Mouse (Mus musculus): ENCODE results near the gene Fut2. TPM values are rescaled to one million over a fixed set of nuclear protein-coding genes. Genes with fewer than 3 reads are reported as not detected.

Gene Fut2
- polyA plus RNA-seq, 1 experiment from 2014 or later, result 0.77 TPM

- Histone ChIP-seq H3K27me3 (replicated peaks) (no peaks in the 10 kb centered on the region; the same call in 1 of the 2 replicates), H3K9ac (peak overlapping the region; percentile 74), H3K9me3 (replicated peaks) (no peaks in the 10 kb centered on the region), H3K4me1 (replicated peaks) (peaks cover 53% of the 10 kb centered on the region), H3K36me3 (peaks cover 3% of the 10 kb centered on the region; the same call in 1 of the 2 replicates), H3K27ac (ENCODE audit: poor library complexity, severe bottlenecking) (peak overlapping the region; percentile 57; the same call in 1 of the 2 replicates), H3K4me3 (peak overlapping the region; percentile 49), H3K4me2 (peak overlapping the region; percentile 80)
- WGBS, result 9% methylated on average over 28 of the region's 28 CpGs
- peak; percentile 90 for ATAC-seq (ENCODE audit: insufficient number of reproducible peaks, low FRiP score)
Measured at GRCm38 (mm10) chr7:45643441-45644178, 22.6 kb downstream of the Fut2 start.

GRCm38 (mm10) chr7:45642503-45643255 lies 23.5 kb downstream of the Fut2 start:
- Histone ChIP-seq H3K4me3 (peak overlapping the region; percentile 49), H3K9me3 (replicated peaks) (no peaks in the 10 kb centered on the region), H3K4me1 (replicated peaks) (peaks cover 63% of the 10 kb centered on the region), H3K9ac (peak overlapping the region; percentile 74), H3K36me3 (peaks cover 5% of the 10 kb centered on the region), H3K27me3 (replicated peaks) (no peaks in the 10 kb centered on the region; the same call in 1 of the 2 replicates), H3K4me2 (peak overlapping the region; percentile 80), H3K27ac (ENCODE audit: poor library complexity, severe bottlenecking) (peak overlapping the region; percentile 45; the same call in 1 of the 2 replicates)
- 47% methylated on average over 16 of the region's 16 CpGs for WGBS
- no peak for ATAC-seq (ENCODE audit: insufficient number of reproducible peaks, low FRiP score)

GRCm38 (mm10) chr7:45642083-45642482 lies 24.1 kb downstream of the Fut2 start:
- peaks cover 64% of the 10 kb centered on the region for H3K4me1 ChIP-seq (replicated peaks)
- 64% methylated on average over 5 of the region's 5 CpGs for WGBS
- no peak overlapping the region for H3K4me3 ChIP-seq
- peak overlapping the region; percentile 74; the same call in 1 of the 2 replicates for H3K9ac ChIP-seq
- no peaks in the 10 kb centered on the region for H3K9me3 ChIP-seq (replicated peaks)
- no peak overlapping the region for H3K27ac ChIP-seq (ENCODE audit: poor library complexity, severe bottlenecking)
- peaks cover 10% of the 10 kb centered on the region for H3K36me3 ChIP-seq
- ATAC-seq (ENCODE audit: insufficient number of reproducible peaks, low FRiP score), result no peak
- H3K4me2 ChIP-seq, result peak overlapping the region; percentile 80
- H3K27me3 ChIP-seq (replicated peaks), result no peaks in the 10 kb centered on the region; the same call in 1 of the 2 replicates

GRCm38 (mm10) chr7:45641391-45642040 lies 24.7 kb downstream of the Fut2 start:
- Histone ChIP-seq H3K36me3 (peaks cover 16% of the 10 kb centered on the region), H3K9ac (peak overlapping the region; percentile 60), H3K27me3 (replicated peaks) (no peaks in the 10 kb centered on the region; the same call in 1 of the 2 replicates), H3K9me3 (replicated peaks) (no peaks in the 10 kb centered on the region), H3K4me2 (peak overlapping the region; percentile 80), H3K4me1 (replicated peaks) (peaks cover 65% of the 10 kb centered on the region), H3K27ac (ENCODE audit: poor library complexity, severe bottlenecking) (peak overlapping the region; percentile 24; the same call in 1 of the 2 replicates), H3K4me3 (no peak overlapping the region)
- 54% methylated on average over 17 of the region's 17 CpGs for WGBS
- no peak; the same call in 1 of the 2 replicates for ATAC-seq (ENCODE audit: insufficient number of reproducible peaks, low FRiP score)

- H3K27me3 ChIP-seq (replicated peaks), result no peaks in the 10 kb centered on the region; the same call in 1 of the 2 replicates
- no peak overlapping the region for H3K27ac ChIP-seq (ENCODE audit: poor library complexity, severe bottlenecking)
- H3K4me1 ChIP-seq (replicated peaks), result peaks cover 71% of the 10 kb centered on the region
- ATAC-seq (ENCODE audit: insufficient number of reproducible peaks, low FRiP score), result no peak
- H3K4me3 ChIP-seq, result no peak overlapping the region
- no peaks in the 10 kb centered on the region for H3K9me3 ChIP-seq (replicated peaks)
- no peak overlapping the region for H3K4me2 ChIP-seq
- H3K9ac ChIP-seq, result no peak overlapping the region; the same call in 1 of the 2 replicates
- H3K36me3 ChIP-seq, result peaks cover 20% of the 10 kb centered on the region
- 73% methylated on average over 19 of the region's 19 CpGs for WGBS
Measured at GRCm38 (mm10) chr7:45640191-45640957, 25.8 kb downstream of the Fut2 start.

GRCm38 (mm10) chr7:45639561-45640027 lies 26.6 kb downstream of the Fut2 start, which contains the start of gene Mamstr:
Mamstr (plus strand) TSS chr7:45639977.
- Histone ChIP-seq H3K4me2 (no peak within 1 kb of the TSS), H3K9me3 (replicated peaks) (no peaks in the 10 kb centered on the region), H3K27me3 (replicated peaks) (no peaks in the 10 kb centered on the region; the same call in 1 of the 2 replicates), H3K27ac (ENCODE audit: poor library complexity, severe bottlenecking) (no peak within 1 kb of the TSS), H3K4me3 (no peak within 1 kb of the TSS), H3K4me1 (replicated peaks) (peaks cover 72% of the 10 kb centered on the region), H3K36me3 (peaks cover 19% of the 10 kb centered on the region), H3K9ac (no peak within 1 kb of the TSS; the same call in 1 of the 2 replicates)
- WGBS, result 28% methylated on average over 19 of the region's 19 CpGs
- ATAC-seq (ENCODE audit: insufficient number of reproducible peaks, low FRiP score), result no peak

GRCm38 (mm10) chr7:45638623-45639401 lies 27.4 kb downstream of the Fut2 start:
- Histone ChIP-seq H3K27ac (ENCODE audit: poor library complexity, severe bottlenecking) (no peak overlapping the region), H3K9ac (0 out of 2 replicates have a peak overlapping the region, but pooled peaks have one; percentile 25), H3K4me2 (peak overlapping the region; percentile 59), H3K4me1 (replicated peaks) (peaks cover 73% of the 10 kb centered on the region), H3K4me3 (peak overlapping the region; percentile 24), H3K36me3 (peaks cover 17% of the 10 kb centered on the region), H3K27me3 (replicated peaks) (no peaks in the 10 kb centered on the region; the same call in 1 of the 2 replicates), H3K9me3 (replicated peaks) (no peaks in the 10 kb centered on the region)
- 27% methylated on average over 29 of the region's 29 CpGs for WGBS
- ATAC-seq (ENCODE audit: insufficient number of reproducible peaks, low FRiP score), result peak; percentile 71

- H3K36me3 ChIP-seq, result peaks cover 17% of the 10 kb centered on the region
- peaks cover 73% of the 10 kb centered on the region for H3K4me1 ChIP-seq (replicated peaks)
- no peak overlapping the region for H3K4me2 ChIP-seq
- H3K27ac ChIP-seq (ENCODE audit: poor library complexity, severe bottlenecking), result no peak overlapping the region
- H3K9ac ChIP-seq, result no peak overlapping the region
- peak overlapping the region; percentile 24; the same call in 1 of the 2 replicates for H3K4me3 ChIP-seq
- H3K27me3 ChIP-seq (replicated peaks), result no peaks in the 10 kb centered on the region; the same call in 1 of the 2 replicates
- H3K9me3 ChIP-seq (replicated peaks), result no peaks in the 10 kb centered on the region
- no peak for ATAC-seq (ENCODE audit: insufficient number of reproducible peaks, low FRiP score)
- WGBS, result 96% methylated on average over 6 of the region's 6 CpGs
Measured at GRCm38 (mm10) chr7:45637710-45638109, 28.5 kb downstream of the Fut2 start.

GRCm38 (mm10) chr7:45635711-45636688 lies 30.2 kb downstream of the Fut2 start:
- Histone ChIP-seq H3K9ac (no peak overlapping the region), H3K4me3 (no peak overlapping the region), H3K36me3 (peaks cover 17% of the 10 kb centered on the region), H3K27me3 (replicated peaks) (no peaks in the 10 kb centered on the region; the same call in 1 of the 2 replicates), H3K4me1 (replicated peaks) (peaks cover 63% of the 10 kb centered on the region), H3K27ac (ENCODE audit: poor library complexity, severe bottlenecking) (peak overlapping the region; percentile 65), H3K9me3 (replicated peaks) (no peaks in the 10 kb centered on the region), H3K4me2 (no peak overlapping the region)
- ATAC-seq (ENCODE audit: insufficient number of reproducible peaks, low FRiP score), result peak; percentile 19
- WGBS, result 60% methylated on average over 15 of the region's 15 CpGs

Data from heart, embryonic 12.5 days (tissue).